Mouse (Mus musculus): ENCODE data around the gene Sorcs2.
"Not testable (repeated sequence)": the region's sequence is repeated elsewhere in the genome, so short reads cannot be mapped to it uniquely, and the experiment has no call there.

Gene Sorcs2

DNA sequence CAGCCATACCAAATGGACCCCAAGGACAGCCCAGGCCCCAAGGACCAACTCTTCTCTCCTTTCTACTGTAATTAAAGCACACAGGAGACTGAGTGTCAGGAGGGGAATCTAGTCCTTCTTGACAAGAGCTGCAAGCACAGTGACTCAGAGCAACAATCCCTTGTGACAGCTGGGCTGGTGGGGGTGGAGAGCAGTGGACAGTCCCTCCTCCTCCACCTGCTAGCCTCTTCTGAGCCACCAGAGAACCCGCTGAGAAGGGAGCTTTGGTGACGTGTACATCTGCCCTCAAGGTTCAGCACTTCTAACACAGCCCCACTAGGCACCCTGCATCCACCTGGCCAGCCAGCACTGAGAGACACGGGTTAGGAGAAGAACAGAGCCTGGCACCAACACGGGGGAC is 96.8 kb downstream of the Sorcs2 start:
- DNase-seq (ENCODE audit: low spot score) = peak; percentile 60

DNA sequence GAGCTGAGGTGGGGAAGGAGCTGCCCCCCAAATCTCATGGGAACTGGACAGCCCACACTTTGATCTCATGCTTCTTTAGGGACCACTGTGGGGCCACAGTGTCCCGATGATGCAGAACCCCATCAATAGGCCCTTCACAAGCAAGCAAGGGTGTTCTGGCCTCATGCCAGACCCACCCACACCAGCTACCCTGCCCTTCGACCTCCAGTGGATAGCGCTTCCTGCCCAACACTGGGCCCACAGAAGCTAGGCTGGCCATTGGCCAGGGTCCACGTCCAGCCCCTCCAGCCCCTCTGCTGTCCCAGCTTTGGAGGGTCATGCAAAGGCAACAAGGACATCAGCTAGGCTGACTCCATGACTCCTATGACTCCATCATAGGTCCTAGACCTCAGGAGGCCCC is 99.9 kb downstream of the Sorcs2 start:
- no peak for DNase-seq (ENCODE audit: low spot score)

DNA sequence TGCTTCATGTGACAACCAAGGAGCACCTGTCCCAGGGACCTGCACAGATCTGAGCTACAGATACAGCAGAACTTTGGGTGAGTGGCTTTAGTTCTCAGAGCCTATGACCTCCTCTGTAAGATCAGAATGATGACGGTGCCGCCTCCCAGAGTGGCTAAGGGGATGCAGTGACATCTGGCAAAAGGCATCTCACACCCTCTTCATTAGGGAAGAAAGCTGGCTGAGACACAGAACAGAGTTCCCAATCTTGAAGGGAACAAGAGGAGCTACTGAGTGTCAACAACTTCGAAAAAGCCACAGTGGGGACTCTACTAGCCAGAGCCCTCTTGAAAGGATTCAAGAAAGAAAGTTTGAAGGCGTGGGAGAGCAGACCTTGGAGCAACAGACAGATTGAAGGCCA is 100.7 kb downstream of the Sorcs2 start:
- no peak for DNase-seq (ENCODE audit: low spot score)

DNA sequence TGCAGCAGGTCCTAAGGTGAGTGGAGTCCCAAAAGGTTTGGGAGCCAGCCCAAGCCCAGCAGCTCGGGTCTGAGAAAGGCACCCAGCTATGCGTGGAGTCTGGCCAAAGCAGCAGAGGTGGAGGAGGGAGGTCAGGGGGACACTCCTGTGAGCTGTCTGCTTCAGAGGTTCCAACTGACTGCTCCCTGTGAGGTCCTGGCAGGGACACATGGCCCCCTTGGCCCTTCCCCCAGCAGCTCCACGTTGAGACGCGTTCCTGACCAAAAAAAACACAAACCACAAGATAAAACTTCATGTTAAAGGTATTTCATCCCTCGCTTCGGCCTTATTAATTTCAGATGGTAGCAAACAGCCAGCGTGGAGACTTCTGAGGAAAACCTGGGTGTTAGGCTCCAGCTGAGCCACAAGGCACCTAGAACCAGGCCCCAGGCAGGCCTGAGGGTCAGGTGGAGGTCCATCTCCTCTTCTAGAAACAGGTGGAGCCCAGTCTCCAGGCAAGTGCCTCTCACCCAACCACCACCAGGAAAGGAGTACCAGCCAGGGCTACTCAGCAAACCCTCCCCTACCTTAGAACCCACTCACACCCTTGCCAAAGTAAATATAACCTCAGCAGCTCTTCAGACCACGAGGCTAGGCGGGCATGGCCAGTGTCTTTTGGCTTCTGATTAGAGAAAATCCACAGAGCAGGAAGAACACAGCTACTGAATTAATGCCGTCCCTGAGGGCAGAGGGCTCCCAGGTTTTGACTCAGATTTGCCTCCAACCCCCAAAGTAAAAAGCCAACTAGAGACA is 104.6 kb downstream of the Sorcs2 start:
- no peak for DNase-seq (ENCODE audit: low spot score)

DNA sequence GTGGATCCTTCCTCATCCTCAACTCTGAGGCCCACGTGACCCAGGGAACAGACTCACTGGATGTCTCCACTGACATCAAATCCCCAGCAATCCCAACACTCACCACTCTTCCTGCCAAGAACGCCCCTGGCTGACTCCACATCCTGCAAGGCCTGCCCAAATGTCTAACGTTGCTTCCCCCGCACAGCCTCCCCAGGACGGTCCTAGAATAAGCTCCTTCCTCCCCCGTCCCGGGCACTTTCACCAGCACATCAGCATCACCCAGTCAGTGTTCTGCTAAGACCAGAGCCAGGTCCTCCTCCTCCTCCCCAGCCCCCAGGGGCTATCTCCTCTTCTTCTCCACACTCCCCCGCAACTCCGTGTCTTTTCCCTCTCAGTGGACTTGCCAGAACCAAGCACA is 105.6 kb downstream of the Sorcs2 start:
- DNase-seq (ENCODE audit: low spot score) = no peak

DNA sequence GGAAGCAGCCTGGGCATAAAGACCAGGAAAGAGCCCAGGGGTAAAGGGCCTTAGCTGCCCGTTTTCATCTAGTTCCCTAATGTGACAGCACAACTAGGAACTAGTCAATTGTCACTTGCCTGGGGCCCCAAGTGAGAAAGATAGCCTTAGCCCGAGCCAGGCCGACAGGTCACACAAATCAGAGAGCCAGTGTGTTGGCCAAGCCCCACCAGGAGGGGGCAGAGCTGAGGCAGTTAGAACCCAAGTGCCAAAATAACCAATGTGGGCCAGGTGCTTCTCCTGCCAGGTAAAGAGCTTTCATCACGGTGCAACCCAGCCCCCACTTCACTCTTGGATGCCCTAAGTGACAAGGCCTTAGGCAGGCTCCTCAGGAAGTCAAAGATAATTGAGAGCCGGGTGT is 106.7 kb downstream of the Sorcs2 start:
- peak; percentile 49 for DNase-seq (ENCODE audit: low spot score)

DNA sequence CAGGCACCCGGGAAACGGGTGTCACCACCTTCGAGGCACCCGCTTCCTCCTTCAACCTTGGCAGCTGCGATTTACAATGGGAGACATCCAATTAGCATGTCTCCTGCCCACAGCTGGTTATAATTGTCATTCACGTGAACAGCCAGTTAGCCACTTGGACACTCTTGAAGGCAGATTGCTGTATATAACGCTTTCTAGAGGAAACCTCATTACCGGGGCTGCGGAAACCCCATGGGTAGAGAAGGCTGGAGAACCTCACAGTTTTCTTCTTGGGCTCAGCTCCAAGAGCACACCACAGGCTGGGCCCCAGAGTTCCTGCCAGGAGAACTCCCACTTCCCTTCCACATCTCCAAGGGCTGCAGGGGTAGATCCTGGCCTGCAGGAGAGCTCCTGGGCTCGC is 112.5 kb downstream of the Sorcs2 start:
- DNase-seq (ENCODE audit: low spot score) = peak; percentile 43

DNA sequence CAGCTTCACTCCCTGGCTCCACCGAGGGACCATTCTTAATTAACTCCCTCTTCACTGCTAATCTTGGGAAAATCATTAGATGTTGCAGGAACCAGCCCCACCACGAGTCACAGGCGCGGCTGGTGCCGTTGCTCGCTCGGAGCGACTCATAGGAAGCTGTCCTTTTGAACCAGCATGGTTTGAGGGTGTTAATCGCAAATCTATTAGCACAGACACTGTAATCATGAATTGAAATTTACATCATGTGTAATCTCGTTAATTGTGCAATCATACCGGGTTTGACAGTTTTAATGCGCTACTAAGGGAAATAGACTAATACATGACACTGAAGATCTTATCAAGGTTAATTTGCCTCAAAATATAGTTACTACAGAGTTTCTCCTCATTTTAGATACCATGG is 118.0 kb downstream of the Sorcs2 start:
- no peak for DNase-seq (ENCODE audit: low spot score)

DNA sequence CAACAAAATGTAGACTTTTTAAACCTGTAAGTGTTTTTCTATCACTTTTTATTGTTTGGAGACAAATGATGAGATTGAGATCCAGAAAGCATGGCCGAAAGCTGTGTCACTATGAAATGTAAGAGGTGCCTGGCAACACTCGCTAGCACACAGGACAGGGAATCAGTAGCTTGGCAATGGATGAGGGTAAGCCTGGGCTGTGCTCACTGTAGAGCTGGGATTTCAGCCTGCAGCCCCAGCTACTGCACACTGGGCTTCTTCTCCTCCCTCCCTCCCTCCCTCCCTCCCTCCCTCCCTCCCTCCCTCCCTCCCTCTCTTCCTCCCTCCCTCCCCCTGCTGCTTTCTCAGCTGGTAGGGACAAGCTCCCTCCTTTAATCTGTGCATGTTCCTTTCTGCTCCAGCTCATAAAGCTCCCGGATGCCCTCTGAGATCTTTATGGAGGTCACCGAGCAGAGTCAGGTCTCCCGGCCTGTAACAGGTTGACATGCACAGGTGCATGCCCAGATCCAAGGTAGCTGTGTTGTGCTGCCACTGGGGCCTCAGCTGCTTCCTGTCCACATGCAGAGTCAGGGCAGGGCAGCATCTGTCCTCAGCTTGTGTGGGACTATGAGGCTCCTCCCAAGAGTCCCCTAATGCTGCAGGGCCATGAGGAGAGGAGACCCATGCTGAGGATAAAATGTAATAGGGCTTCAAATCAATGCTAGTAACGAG is 123.1 kb downstream of the Sorcs2 start:
- no peak for DNase-seq (ENCODE audit: low spot score)

DNA sequence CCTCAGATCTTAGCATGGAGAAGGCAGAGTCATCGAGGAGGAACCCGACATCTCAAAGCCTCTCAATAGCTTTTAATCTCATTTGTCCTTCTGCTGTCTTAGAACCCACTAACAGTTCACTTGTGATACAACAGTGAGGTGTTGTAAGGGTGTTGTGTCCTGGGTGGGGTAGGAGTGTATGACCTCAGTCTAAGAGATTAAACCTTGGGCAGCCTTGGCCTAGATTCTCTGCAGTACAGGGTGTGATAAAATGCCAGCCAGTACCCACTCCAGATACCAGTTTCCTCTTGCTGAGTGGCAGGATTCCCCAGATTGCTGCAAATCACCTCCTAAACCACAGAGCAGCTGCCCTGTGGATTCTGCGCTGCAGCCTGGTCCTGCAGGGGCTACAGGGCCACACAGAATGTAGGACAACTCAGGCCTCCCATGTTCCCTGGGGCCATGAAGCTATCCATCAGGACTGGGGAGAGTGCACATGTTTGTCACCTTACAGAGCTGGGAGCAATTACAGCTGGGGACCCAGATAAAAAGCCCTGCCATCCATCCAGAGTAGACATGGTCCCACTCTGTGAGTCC is 130.7 kb downstream of the Sorcs2 start:
- no peak for DNase-seq (ENCODE audit: low spot score)

DNA sequence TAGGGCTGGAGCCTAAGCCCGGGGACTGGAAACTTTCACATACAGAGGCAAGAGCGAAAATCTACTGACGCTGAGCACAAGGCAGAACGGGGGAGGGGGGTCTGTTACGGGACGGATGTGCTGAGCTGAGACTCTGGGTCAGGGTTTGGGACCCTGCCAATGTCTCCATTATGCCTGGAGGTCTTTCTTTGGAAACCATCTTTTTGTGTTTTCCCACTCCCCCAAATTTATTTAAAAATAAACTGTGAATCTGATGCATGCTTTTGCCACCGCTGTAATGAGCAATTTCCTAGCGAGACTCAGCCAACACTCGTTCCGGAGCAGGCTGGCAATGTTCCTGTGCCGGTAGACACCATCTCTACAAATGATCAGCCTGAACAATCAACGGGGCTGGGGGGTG is 137.1 kb downstream of the Sorcs2 start:
- DNase-seq (ENCODE audit: low spot score) = no peak

DNA sequence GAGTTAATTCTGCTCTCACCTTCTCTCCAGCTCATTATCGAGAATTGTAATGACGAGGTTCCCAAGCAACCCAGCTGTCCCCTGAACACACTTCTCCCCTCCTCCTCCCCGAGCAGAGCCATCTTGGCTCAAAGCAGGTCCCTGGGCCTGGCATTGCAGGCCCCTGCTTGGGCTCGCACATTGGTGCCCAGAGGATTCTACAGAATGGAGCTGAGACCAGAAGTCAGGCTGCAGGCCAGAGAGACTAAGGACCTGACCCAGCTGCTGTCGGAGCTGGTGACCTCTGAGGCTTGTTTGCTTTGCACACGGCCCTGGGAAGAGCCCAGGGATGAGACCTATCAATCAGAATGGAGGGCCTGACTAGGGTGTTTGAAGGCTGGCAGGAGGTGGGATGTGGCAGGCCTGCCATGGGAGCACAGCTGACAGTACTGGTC is 138.2 kb downstream of the Sorcs2 start:
- DNase-seq (ENCODE audit: low spot score) = peak; percentile 28

DNA sequence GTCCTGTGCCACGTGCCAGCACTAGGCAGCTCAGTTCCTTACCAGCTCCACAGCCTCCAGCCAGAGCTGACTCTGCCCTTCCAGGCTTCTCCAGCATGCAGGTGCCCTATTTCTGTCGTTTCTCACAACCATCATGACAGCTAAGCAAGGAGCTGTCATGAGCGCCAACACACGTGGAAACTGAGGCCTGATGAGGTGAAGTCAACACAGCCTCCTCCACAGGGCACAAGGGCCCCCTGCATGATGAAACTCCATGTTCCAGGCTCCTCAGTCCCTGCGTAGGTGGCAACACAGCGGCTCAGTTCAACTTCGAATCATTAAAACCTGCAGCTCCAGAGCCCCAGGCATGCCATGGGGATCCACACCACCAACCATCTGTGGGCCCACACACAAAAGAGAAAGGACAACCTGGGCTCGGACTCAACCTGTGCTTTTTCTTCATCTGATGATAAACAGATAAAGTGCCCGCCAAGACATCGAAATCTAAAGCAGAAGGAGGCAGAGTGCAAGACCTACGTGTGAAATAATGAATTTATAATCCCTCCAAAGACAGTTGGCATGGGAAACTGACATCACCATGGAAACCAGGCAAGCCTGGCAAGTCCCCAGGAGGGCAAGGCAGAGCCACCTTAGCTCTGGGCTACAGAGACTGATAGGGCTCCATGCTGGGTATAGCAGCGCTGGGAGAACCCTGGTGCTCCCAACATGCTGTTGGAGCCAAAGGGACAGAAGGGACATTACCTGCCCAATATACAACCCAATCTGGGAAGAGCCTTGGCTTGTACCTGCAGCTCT is 139.4 kb downstream of the Sorcs2 start:
- no peak for DNase-seq (ENCODE audit: low spot score)

DNA sequence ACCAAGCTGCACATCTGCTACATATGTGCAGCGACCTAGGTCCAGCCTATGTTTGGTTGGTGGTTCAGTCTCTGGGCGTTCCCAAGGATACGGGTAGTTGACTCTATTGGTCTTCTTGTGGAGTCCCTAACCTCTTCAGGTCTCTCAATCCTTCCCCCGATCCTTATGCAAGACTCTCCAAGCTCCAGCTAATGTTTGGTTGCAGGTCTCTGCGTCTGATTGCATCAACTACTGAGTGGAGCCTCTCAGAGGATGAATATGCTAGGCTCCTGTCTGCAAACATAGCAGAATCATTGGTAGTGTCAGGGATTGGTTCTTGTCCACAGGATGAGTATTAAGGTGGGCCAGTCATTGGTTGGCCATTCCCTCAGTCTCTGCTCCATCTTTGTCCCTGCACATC is 140.9 kb downstream of the Sorcs2 start:
- no peak for DNase-seq (ENCODE audit: low spot score)

DNA sequence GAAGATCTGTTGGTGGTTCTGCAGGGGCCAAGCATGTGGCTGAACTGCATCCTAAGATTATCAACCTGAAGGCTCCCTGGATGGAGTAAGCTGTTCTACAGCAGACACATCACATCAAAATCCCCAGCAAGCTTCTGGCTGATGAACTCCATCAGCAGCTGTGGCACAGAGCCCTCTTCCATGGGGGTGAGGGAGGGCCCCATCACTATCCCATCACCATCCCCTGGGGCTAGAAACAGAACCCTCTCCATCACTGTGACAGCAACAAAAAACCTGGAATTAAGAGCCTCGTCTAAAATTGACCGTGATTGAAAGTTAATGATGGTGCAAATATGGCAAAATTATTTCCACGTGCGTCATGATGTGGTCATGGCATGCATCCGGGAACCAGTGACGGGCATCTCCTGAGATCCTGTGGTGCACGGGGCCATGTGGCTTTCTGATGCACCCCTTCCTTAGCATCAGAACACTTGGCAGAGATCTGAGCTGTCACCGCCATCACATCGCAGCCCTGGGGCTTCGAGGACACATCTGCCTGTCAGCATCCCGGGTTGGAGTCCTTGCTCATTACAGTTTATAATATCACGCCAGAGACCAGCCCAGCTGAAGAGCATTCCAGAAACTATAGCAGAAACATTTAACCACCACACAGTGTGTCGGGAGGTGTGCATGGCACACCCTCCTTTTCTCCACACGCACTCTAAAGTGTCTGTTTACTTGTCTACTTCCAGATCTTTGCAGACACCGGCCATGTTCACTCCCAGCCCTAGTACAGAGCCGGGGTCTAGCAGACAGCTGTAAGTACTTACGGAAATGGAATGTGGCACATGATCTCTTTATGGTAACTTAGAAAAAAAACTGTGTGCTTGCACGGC is 143.1 kb downstream of the Sorcs2 start:
- DNase-seq (ENCODE audit: low spot score) = no peak

DNA sequence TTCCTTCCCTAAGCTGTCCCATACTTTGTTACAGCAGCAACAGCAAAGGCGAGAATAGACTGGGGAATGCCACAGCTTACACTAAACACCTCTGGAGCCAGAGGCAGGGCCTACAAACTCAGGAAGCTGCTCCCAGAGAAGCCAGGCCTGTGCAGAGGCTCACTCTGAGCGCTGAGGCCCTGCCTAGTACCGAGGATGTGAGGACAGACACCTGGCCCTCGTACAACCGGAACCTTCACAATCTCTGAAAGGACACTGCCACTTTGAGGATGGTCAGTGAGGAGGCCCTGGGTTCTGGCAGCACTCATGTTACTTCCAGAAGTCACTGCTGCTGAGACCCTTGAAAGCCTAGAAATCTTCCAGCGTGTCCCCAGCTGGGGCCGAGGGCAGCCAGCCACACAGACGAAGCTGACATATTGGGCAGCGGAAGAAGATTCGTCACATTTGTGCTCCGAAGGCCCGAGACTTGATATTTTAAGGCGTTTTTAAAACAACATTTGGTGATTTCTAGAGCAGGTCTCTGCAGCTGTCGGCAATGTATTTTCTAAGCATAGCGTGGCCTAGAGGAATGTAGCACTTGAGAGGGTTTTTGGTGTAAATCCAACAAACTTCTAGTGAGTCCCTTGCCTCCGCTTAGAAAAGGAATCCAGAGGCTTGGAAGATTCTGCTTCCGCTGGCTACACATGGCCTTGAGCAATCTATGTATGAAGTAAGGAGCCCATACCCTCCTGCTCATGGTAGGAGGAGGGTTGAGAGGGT is 145.0 kb downstream of the Sorcs2 start:
- no peak for DNase-seq (ENCODE audit: low spot score)

DNA sequence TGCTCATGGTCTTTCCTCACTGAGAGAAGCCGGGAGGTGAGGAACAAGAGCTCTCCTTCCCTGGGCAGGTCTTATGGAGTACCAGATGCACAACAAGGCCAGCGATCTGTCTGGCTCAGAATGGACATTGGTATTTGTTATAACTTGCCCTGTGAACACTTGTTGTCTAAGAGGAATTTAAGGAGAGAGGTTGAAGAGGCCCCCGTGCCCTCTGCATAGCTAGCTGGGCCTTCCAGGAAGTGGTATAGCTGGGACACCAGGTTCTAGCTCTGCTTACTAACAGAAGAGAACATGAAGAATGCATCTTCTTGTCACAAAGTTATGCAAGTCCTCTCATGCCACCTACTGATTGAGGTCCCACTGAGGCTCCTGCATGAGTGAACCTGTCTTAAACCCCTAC is 149.9 kb downstream of the Sorcs2 start:
- no peak for DNase-seq (ENCODE audit: low spot score)

DNA sequence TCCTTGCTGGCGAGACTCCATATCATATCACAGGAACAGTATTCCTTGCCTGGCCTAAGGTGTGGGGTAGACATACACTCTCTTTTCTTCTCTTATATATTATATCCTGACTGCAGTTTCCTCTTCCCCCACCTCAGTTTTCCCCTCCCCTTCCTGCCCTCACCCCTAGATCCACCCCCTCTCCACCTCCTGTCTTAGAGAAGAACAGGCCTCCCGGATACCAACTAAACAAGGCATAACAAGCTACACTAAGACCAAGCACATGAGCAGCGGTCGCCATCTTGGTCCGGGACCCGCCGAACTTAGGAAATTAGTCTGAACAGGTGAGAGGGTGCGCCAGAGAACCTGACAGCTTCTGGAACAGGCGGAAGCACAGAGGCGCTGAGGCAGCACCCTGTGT is 160.4 kb downstream of the Sorcs2 start:
- not testable (repeated sequence) for DNase-seq (ENCODE audit: low spot score)

DNA sequence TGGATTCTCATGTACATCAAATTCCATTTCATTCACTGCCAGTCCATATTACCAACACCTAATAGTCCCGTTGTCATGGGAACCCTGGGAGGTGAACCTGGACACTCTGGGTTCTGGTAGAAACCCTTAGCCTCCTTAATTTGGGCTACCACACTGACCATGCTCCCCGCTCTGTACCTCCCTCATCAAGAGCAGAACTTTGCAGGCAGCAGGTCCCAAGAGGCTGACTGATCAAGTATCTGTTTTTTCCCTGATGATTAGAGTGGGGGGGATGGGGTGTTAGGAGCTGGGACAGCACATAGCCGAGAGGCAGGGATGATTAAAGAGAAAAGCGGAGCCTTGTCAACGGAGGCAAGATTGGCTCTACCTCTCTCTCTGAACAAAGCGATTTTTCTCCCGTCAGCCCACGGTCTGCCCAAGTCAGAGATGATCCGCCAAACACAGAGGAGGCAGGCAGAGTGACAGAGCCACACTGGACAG is 167.6 kb downstream of the Sorcs2 start:
- peak; percentile 54 for DNase-seq (ENCODE audit: low spot score)

Measured in retina, embryonic 14.5 days (tissue).